Mouse (Mus musculus) pancreas, adult 10 weeks (tissue): ENCODE results near the gene Gnptg. TPM values are rescaled to one million over a fixed set of nuclear protein-coding genes. Genes with fewer than 3 reads are reported as not detected.

Source experiments
- polyA plus RNA-seq: library from polyadenylated mRNA; stranded (reverse); fragments of 350-450 nt; fragmentation: Illumina TruSeq; extraction: RNeasy Lipid Tissue Mini Kit (QIAGEN cat#74804); gene quantifications from one replicate; pipeline ENCODE4 v1.2.3, GENCODE M21; 2015; ENCODE audit warnings: low read depth, low replicate concordance; ENCODE audit not compliant: insufficient read depth

Gnptg gene
- polyA plus RNA-seq = 19.9 TPM

DNA sequence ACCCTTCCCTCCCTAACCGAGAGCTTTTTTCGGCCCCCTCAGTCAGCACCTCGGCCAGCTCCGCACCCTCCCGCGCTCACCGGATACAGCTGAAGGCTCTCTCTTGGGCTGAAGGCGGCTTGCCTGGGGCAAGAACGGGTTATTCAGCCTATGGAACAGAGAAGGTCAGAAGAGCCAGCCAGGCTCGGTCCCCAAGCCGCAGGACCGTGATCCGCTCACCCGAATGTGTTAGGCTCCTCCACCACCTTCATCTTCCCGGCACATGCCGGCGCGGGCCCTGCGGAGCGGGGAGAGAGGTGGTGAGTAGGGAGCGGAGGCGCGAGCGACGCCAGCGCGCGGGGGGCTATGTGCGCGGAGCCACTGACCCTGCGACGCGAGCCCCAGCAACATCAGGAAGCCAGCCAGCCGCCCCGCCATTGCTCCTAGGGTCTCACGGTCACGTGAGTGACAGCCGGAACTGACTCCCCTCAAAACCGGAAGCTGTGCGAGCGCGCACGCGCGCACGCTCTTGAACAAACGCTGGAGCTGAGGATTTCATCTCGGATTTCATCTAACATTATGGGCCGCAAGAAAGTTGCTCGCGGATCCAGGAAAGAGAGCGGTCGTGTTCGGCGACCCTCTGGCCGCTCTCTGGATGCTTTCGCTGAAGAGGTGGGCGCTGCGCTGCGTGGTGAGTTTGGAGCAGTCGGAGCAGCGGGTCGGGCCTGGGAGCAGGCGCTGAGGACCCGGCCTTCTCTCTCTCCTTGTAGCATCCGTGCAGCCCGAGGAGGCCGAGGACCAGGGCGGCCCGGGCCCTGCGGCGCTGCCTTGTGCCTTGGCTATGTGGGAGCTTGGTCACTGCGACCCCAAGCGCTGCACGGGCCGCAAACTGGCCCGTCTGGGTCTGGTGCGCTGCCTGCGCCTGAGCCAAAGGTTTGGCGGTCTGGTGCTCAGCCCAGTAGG lies at the start of gene Gnptg, which contains the start of gene Tsr3:
Gene Gnptg (minus strand): TSS at position 430 of the 942 bp plus-strand sequence.
Gene Tsr3 (plus strand): TSS at position 476 of the 942 bp plus-strand sequence.

DNA sequence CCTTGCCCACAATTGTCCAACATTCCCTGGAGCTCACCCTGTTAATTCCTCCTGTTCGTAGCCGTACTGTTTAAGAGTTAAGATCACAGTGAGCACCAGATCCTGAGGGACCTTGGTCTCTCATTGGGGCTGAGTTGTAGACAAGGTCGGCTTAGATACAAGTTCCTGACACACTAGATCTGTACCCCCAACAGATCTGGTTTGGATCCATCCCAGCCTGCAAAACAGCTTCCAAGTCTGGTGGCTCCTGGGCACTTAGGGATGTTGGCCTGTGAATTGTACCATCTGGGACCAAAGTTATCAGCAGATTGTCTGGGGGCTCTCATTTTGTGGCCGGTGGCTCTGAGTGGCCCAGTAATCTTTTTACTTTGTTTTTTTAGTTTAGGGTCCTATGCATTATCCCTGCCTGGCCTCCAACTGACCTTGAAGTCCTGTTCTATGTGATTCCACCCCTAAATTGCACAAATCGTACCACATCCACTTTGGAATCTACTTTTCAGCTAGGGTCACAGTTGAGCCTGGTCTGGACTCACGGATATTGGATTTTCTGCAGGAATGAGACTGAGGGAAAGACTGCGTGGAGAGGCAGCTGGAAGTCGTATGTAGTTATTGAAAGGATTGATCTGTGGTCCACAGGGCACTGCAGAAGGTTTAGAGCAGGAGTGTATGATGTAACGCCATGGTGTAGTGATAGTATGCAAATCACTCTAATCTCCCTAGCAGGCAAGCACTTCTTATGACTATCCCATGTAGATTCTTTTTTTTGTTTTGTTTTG lies 34.8 kb upstream of the Gnptg start, which contains the start of gene Ube2i:
Gene Ube2i (minus strand): TSS at position 52 of the 776 bp plus-strand sequence.

DNA sequence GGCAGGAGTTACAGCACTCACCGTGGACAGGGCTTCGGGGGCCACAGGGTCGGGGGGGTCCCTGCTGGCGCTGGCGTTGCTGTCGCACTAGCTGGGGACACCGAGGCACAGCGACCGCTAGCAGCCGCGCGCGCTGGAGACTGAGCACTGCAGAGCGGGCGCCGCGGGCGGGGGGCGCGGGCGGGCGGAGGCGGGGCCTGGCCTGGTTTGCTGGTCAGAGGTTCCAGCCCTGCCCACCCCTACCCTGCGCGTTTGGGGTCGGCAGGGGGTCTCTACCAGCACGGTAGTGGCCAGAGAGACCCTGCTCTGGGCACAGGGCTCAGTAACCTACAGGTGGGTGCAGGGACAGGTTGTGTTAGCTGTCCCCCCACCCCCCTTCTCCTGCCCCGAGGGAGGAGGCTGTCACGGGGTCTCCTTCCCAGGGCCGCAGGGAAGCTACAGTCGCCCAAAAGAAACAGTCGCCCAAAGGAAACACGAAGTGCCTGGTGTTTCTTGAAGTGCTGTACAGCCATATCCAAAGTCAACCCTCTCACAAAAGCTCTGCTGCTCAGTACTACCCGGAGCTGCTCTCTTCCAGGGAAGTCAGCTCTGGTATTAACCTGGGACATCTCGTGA lies 16.3 kb upstream of the Gnptg start, which contains the start of gene Baiap3:
Gene Baiap3 (minus strand): TSS at position 225 of the 615 bp plus-strand sequence.

DNA sequence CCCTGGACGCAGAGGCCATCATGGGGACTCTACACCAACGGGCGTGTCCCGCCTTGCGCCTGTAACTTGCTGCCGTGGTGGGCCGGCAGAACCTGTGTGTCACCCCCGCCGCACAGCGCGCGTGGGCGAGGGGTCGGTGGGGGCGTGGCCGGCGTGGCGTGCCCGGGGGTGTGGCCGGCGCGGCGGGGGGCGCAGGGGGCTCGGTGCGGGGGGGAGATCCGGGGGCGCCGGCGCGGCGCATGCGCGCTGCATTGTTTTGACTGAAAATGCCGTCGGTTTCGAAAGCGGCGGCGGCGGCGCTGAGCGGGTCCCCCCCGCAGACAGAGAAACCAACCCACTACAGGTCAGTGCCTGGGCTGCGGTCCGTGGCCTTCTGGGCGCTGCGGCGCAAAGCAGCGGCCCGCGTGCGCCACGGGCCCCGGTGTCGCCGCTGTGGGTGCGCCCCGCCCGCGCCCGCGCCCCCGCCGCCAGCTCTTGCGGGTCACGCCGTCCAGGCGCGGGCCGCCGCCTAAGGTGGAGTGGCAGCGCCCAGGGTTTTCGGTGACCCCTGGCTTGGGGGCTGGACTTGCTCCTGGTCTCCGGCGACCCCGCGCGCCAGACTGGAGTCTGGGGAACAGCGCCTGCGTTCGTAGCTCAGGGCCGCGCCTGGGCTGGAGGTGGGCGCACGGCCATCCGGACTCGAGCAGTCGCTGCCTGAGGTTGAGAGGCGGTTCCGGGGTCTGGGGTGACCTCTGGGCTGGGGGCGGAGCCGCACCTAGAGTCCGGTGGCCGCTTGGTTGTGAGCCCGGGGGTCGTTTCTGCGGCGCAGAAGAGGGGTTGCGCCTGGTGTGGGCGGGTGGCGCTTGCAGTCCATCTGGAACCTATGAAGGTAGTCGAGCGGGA lies 51.5 kb downstream of the Gnptg start, which contains the start of gene Unkl:
Gene Unkl (plus strand): TSS at position 248 of the 882 bp plus-strand sequence.

DNA sequence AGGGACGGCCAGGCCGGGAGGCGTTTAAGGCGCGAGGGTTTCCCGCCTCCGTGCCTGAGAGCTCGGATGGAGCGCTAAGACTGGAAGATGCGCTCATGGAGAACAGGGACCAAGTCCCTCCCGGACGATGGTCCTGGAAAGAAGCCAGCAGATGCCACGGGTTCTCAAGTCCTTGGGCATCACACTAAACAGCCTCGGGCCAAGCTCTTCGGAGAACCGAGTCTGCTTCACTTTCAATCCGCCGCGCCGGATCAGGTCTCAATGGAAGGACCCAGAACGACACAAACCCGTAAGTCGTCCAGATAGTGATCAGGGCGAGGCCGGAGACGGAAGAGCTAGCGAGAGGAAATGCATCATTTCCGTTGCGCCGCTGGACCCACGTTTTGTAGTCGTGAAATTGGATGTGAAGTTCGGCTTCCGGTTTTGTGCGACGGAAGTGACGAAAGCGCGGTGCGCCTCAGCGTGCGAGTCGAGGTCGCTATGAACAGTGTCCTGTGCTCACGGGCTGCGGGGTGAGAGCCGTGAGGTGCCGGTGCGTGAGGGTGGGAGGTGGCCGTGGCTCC lies 55.7 kb downstream of the Gnptg start, which contains the start of gene BC003965:
Gene BC003965 (plus strand): TSS at position 426 of the 563 bp plus-strand sequence.

Other genes starting within 250 kb of the Gnptg start
- 3.4 TPM for gene Cramp1l, start 224.3 kb downstream of the Gnptg start, polyA plus RNA-seq
- 2.6 TPM for gene Ift140, start 224.0 kb downstream of the Gnptg start, polyA plus RNA-seq
- gene Tmem204, start 156.5 kb downstream of the Gnptg start, polyA plus RNA-seq = 28.7 TPM
- 14.3 TPM for gene Telo2, start 124.2 kb downstream of the Gnptg start, polyA plus RNA-seq
- gene Ptx4, start 119.4 kb downstream of the Gnptg start, polyA plus RNA-seq = not detected
- gene Clcn7, start 106.7 kb downstream of the Gnptg start, polyA plus RNA-seq = 7.1 TPM
- not detected for gene Ccdc154, start 77.7 kb downstream of the Gnptg start, polyA plus RNA-seq
- gene Gm38655, start 64.7 kb downstream of the Gnptg start, polyA plus RNA-seq = not detected
- gene BC003965, start 55.6 kb downstream of the Gnptg start, polyA plus RNA-seq = 4.7 TPM
- gene Unkl, start 51.7 kb downstream of the Gnptg start, polyA plus RNA-seq = 4.3 TPM
- gene Tsr3, start within 50 bp of the Gnptg start, polyA plus RNA-seq = 11.4 TPM
- gene Baiap3, start 16.2 kb upstream of the Gnptg start, polyA plus RNA-seq = 14.6 TPM
- gene Ube2i, start 34.5 kb upstream of the Gnptg start, polyA plus RNA-seq = 38.2 TPM
- gene Prss34, start 58.3 kb upstream of the Gnptg start, polyA plus RNA-seq = not detected
- not detected for gene Prss28, start 68.5 kb upstream of the Gnptg start, polyA plus RNA-seq
- not detected for gene Prss29, start 78.5 kb upstream of the Gnptg start, polyA plus RNA-seq
- not detected for gene Tpsab1, start 105.4 kb upstream of the Gnptg start, polyA plus RNA-seq
- 0.96 TPM for gene Tpsb2, start 126.2 kb upstream of the Gnptg start, polyA plus RNA-seq
- gene Tpsg1, start 129.1 kb upstream of the Gnptg start, polyA plus RNA-seq = not detected
- gene Cacna1h, start 193.7 kb upstream of the Gnptg start, polyA plus RNA-seq = 0.79 TPM
- not detected for gene Tekt4, start 214.5 kb upstream of the Gnptg start, polyA plus RNA-seq